Mouse (Mus musculus) brain, adult 2 months (tissue): ENCODE measurements around the gene Vezf1.
"Not testable (repeated sequence)": the region's sequence is repeated elsewhere in the genome, so short reads cannot be mapped to it uniquely, and the experiment has no call there.

Source experiments
- DNase-seq: peaks from one replicate; pipeline ENCODE4 v3.0.0; 2011; ENCODE audit warnings: low read depth, low spot score

Gene Vezf1

GRCm38 (mm10) chr11:88067586-88068410, at the start of gene Vezf1:
Vezf1 (plus strand) TSS chr11:88068279.
- peak; percentile 83 for DNase-seq

DNA sequence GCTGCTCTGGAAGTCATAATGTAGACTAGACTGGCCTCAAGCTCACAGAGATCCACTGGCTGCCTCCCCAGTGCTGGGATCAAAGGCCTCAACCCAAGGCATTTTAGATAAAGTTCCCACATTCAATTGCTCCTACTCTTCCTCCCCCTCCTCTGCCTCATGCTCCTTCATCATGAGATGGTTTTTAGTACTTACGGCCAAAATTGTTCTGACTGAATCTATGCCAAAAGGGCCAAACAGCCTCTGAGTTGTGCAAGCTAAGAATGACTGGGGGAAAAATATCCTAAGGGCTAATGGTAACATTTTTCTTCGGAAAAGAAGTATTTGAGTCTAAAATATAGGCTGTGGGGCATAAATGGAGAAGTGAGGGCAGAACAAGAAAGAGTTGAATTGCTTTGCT, 44.1 kb upstream of the Vezf1 start:
- DNase-seq, result no peak

- DNase-seq, result no peak
Observed at GRCm38 (mm10) chr11:88027391-88028035, 40.6 kb upstream of the Vezf1 start.

GRCm38 (mm10) chr11:88028193-88028684, 39.8 kb upstream of the Vezf1 start:
- peak; percentile 86 for DNase-seq

- no peak for DNase-seq
Observed at GRCm38 (mm10) chr11:88030219-88030618, 37.9 kb upstream of the Vezf1 start.

GRCm38 (mm10) chr11:88030836-88031235, 37.2 kb upstream of the Vezf1 start:
- DNase-seq, result no peak

GRCm38 (mm10) chr11:88031753-88032152, 36.3 kb upstream of the Vezf1 start:
- DNase-seq, result peak; percentile 47

- no peak for DNase-seq
Observed at GRCm38 (mm10) chr11:88035970-88036369, 32.1 kb upstream of the Vezf1 start.

GRCm38 (mm10) chr11:88036761-88037251, 31.3 kb upstream of the Vezf1 start:
- peak; percentile 41 for DNase-seq

- DNase-seq, result no peak
Observed at GRCm38 (mm10) chr11:88037386-88037785, 30.7 kb upstream of the Vezf1 start.

GRCm38 (mm10) chr11:88039066-88039465, 29.0 kb upstream of the Vezf1 start:
- no peak for DNase-seq

GRCm38 (mm10) chr11:88044314-88044713, 23.8 kb upstream of the Vezf1 start:
- DNase-seq, result no peak

DNA sequence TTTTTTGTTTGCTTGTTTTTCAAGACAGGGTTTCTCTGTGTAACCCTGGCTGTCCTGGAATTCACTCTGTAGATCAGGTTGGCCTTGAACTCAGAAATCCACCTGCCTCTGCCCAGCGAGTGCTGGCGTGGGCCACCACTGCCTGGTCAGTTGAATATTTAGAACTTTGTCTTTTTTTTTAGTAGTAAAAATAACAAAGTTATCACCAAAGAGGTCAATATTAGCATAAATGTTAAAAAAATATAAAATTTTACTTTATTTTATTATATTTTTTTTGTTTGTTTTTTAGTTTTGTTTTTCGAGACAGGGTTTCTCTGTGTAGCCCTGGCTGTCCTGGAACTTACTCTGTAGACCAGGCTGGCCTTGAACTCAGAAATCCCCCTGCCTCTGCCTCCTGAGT, 22.9 kb upstream of the Vezf1 start:
- not testable (repeated sequence) for DNase-seq

DNA sequence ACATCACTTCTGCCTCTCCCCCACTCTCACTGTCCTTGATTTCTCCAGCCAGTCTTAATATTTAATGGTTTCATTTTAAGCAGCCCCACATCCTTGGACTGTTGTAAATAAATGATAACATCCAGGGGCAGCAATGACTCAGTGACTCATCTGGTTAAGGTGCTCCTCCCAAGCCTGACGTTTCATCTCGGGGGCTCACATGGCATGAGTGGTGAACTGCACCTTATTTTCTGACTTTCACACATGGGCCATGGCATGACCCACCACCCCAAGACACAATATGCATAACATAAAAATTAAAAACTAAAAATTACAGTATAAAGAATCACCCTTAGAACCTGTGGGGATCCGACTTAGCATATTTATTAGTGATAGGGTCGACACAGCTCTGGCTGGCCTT, 22.2 kb upstream of the Vezf1 start:
- no peak for DNase-seq

DNA sequence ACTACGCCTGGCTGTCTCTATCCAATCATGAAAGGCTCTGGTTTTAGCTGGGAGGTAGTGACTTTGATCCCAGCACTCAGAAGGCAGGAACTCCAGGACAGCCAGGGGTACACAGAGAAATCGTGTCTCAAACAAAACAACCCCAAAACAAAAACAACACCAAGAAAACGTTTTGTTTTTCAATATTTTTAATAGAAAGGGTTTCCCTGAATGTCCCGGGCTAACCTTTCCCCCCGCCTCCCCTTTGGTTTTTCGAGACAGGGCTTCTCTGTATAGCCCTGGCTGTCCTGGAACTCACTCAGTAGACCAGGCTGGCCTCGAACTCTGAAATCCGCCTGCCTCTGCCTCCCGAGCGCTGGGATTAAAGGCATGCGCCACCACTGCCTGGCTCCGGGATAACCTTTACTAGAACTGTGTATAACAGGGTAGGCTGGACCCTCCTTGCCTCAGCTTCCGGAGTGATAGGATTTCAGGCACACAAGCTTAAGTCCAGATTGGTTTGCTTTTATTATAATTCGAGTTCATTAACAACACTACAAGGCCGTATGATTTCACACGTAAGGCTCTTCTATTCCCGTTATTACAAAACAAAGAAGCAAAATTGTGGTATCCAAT, 21.6 kb upstream of the Vezf1 start:
- DNase-seq, result no peak

DNA sequence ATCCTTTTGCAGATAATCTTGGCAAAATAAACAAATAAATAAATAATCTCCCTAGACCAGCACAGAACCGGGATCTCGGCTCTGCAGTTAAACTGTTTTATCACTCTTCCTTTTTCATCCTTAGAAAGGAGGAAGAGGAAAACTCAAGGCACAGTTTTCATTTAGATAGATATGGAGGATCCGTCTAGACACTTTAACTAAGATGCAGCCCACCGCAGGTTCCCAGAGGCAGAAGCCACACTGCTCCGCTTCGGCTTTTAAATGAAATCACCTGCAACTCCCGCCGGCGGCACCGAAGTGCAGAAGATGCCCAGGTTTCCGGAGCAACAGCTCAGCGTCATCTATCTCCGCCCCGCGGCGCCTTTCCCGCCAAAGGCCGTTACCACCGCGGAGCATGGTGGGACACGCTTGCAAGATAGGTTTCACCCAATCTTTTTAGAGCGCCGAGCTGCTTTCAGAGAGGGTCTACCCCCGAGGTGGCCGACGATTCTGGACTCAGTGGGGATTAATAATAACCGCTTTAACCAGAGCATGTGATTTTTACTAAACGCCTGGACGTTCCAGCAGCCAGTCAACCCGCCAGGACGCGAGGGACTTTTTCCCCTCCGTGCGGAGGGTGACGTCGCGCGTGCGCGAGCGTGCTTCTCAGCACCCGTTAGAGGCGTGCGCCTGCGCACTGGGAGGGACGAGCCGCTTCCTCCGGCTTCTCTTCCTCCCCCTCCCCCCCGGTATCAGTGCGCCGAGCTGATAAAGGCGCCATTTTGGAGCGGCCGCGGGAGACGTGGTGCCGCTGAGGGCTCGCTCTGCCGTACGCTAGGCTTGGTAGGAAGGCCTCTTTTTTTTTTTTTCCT, 20.9 kb upstream of the Vezf1 start, which contains the start of gene Srsf1:
Srsf1 (plus strand) TSS at position 430 of the 851 bp plus-strand sequence.
- DNase-seq, result peak; percentile 99

- peak; percentile 79 for DNase-seq
Observed at GRCm38 (mm10) chr11:88047871-88048531, 20.1 kb upstream of the Vezf1 start.

GRCm38 (mm10) chr11:88048961-88049670, 19.0 kb upstream of the Vezf1 start:
- DNase-seq, result peak; percentile 42

GRCm38 (mm10) chr11:88049732-88050131, 18.3 kb upstream of the Vezf1 start:
- DNase-seq, result no peak

- DNase-seq, result no peak
Observed at GRCm38 (mm10) chr11:88052638-88053037, 15.4 kb upstream of the Vezf1 start.
